Comparison of ENCODE assay signal across 8 mouse cellular contexts in genomic region chr11:6199410-6200086, GRCm38 (mm10). TPM values are rescaled to one million over a fixed set of nuclear protein-coding genes. Genes with fewer than 3 reads are reported as not detected.
A peak's percentile ranks its signal among the peaks of the same experiment; 100 is the strongest.
DNase-seq lines count a peak whose midpoint lies in the region; ATAC-seq lines count a peak whose summit lies in the region.

A730071L15Rik (plus strand) TSS chr11:6200029.

- no peaks in the 10 kb centered on the region for H3K9me3 ChIP-seq in hindbrain, embryonic 11.5 days (ENCODE audit: control insufficient read depth, low read length)

- no peaks in the 10 kb centered on the region for H3K36me3 ChIP-seq in hindbrain, embryonic 11.5 days (ENCODE audit: control insufficient read depth, insufficient read depth, low read length)

- DNase-seq in cerebellum, postnatal 36 days: peak; percentile 9 to 14
- DNase-seq in cerebellum, adult 8-10 months: no peak
- DNase-seq in 3T3-L1 (ENCODE audit: low read depth, low spot score): peak; percentile 63
- DNase-seq in c-Kit-positive CD71-positive TER-119-positive erythroid progenitor cells, embryonic 14.5 days (ENCODE audit: low spot score): peak; percentile 32
- DNase-seq in hindbrain, embryonic 11.5 days (ENCODE audit: low spot score): no peak
- DNase-seq in right cerebral cortex, postnatal 4 days: no peak
- DNase-seq in left cerebral cortex, postnatal 36 days (ENCODE audit: low spot score in 2 of 2): no peak

- peak within 1 kb of the TSS; percentile 73 for H3K9ac ChIP-seq in hindbrain, embryonic 11.5 days (ENCODE audit: low read depth, low read length)

- WGBS in hindbrain, embryonic 11.5 days: under 1% methylated on average over 35 of the region's 35 CpGs

- peak within 1 kb of the TSS; percentile 96 for H3K4me2 ChIP-seq in hindbrain, embryonic 11.5 days (replicated peaks; ENCODE audit: low read depth, low read length)

- peak within 1 kb of the TSS; percentile 95 for H3K27ac ChIP-seq in hindbrain, embryonic 11.5 days (ENCODE audit: low read depth, low read length)

- intact Hi-C loops in left cerebral cortex, postnatal 36 days (cut with DNase I): loop anchor here (5.0 kb wide), 1 partner anchor 68 kb away; the partner anchor contains the start of gene Ddx56

- H3K4me1 ChIP-seq in hindbrain, embryonic 11.5 days (replicated peaks; ENCODE audit: control insufficient read depth, insufficient read depth, low read length): peaks cover 2% of the 10 kb centered on the region; the same call in 1 of the 2 replicates

- no peaks in the 10 kb centered on the region for H3K27me3 ChIP-seq in hindbrain, embryonic 11.5 days (ENCODE audit: control insufficient read depth, insufficient read depth, low read length)

- peak; percentile 82 for ATAC-seq in hindbrain, embryonic 11.5 days (ENCODE audit: low FRiP score)
- ATAC-seq in megakaryocyte, adult 5-6 weeks (ENCODE audit: poor library complexity, severe bottlenecking): peak; percentile 45

- H3K4me3 ChIP-seq in hindbrain, embryonic 11.5 days (ENCODE audit: low read depth, low read length): peak within 1 kb of the TSS; percentile 76

RNA-seq across cellular contexts. Expression of gene A730071L15Rik, which starts in this region (rescaled TPM):
- 0.43 and 1.2 TPM in 2 replicates for polyA plus RNA-seq in hindbrain, embryonic 11.5 days (2014; fragmentation: Nextera tagmentation; extraction: Ambion mirVana)
- total RNA-seq in megakaryocyte, adult 5-6 weeks (2015): 0.09 and 0.57 TPM in 2 replicates
- not detected in 2 replicates for total RNA-seq in megakaryocyte, adult 5-6 weeks (2017)
- total RNA-seq in left cerebral cortex, postnatal 36 days (2021): under 1 TPM in 1 of 2 experiments, not detected in 1; 0.25 TPM

Comparison
In these comparisons a context has a peak if more than half of its experiments do, and no peak if none do; other contexts are left out.
1. DNase-seq: peak in cerebellum, postnatal 36 days (2 of 2), 3T3-L1 (single experiment) and c-Kit-positive CD71-positive TER-119-positive erythroid progenitor cells, embryonic 14.5 days (single experiment); none in cerebellum, adult 8-10 months (single experiment), hindbrain, embryonic 11.5 days (single experiment), right cerebral cortex, postnatal 4 days (single experiment) and left cerebral cortex, postnatal 36 days (0 of 2).
2. Peak in ATAC-seq in megakaryocyte, adult 5-6 weeks; RNA of the gene not detected or under 1 TPM.